Mouse (Mus musculus): Measurements from ENCODE around the gene Rnf144b. TPM values are rescaled to one million over a fixed set of nuclear protein-coding genes. Genes with fewer than 3 reads are reported as not detected.

Gene Rnf144b
- polyA plus RNA-seq, 1 experiment = 0.17 TPM

DNA sequence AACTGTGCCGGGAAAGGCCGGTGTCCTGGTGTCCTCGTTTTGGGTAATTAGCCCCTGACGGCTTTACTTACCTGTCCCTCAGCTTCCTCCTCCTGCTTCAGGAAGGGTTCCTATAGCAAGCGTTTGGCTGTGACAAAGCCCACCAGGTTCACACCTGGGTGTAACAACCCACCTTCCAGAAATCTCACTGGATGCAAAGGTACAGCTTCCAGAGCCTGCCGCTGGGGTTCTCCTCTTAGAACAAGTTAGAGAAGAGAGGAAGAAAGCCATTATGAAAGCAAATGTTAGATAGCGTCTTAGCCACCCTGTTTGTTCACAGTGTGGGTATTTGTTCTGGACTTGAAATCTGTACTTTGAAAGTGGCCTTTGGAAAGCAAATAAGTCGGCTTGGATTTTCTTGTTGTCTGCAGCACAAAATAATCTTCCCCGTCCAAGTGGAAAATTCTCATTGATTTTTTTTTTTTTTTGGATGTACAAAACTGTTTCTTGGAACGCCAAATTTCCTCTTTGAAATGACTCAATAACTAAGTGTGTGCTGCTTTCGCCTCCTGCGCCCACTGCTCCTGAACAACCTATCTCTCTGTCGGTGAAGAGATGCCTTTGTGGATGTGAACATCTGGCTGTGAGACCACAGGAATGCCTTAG, 124.8 kb downstream of the Rnf144b start:
- Histone ChIP-seq H3K27me3 (ENCODE audit: control insufficient read depth, insufficient read depth, insufficient read length) (no peaks in the 10 kb centered on the region), H3K36me3 (ENCODE audit: control insufficient read depth, insufficient read depth) (no peaks in the 10 kb centered on the region), H3K79me2 (ENCODE audit: control insufficient read depth, insufficient read depth) (no peaks in the 10 kb centered on the region), H3K4me3 (no peak overlapping the region), H3K4me2 (ENCODE audit: low read depth) (no peak overlapping the region), H3ac (ENCODE audit: control insufficient read depth, insufficient read length) (no peak overlapping the region)
- TF ChIP-seq TCF3 (IDR thresholded peaks at IDR 0.05; ENCODE audit: insufficient read length, low read depth) (no peak), TCF12 (IDR thresholded peaks at IDR 0.05; ENCODE audit: insufficient read depth, poor library complexity, severe bottlenecking) (no peak), MYOD1 (IDR thresholded peaks at IDR 0.05; ENCODE audit: control insufficient read depth in 1 of 3, insufficient read length in 2 of 3, low read depth in 2 of 3) (no peak), MYOG (IDR thresholded peaks at IDR 0.05; ENCODE audit: control insufficient read depth in 1 of 3, insufficient read depth in 1 of 3, insufficient read length in 2 of 3, low read depth in 2 of 3) (no peak)

DNA sequence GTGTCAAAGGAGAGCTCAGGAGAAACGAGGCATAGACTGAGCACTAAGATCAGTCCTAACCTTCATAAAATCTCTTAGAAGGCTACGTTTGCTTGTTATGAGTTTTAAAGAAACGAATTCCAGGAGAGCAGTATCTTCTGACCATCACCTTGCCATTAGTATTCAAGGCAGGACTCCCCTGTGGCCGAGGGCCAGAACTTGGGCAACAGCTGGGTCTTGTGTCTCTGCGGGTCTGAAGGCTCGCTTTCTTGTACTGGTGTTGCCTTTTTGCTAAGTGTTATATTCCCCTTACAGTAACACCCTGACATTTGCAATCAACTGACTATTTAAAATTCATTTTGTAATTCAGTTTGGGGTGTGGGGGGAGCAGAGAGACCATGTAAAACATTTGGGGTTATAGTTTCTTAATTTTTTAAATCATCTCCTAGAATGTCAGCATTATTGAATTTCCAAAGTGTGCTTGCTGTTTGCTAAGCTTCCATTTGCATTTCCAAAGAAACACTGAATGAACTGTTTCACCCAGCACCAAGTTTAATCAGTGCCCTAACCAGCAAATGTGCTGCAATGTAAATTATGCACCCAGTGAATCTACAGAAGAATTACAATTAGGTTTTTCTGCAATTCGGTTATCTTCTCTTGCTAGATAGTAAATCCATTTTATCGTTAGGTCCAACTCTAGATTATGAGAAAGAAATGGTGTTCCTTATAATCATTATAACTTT, 126.0 kb downstream of the Rnf144b start:
- no peaks in the 10 kb centered on the region for H3K79me2 ChIP-seq (ENCODE audit: control insufficient read depth, insufficient read depth)
- no peak overlapping the region for H3K4me2 ChIP-seq (ENCODE audit: low read depth)
- H3ac ChIP-seq (ENCODE audit: control insufficient read depth, insufficient read length) = no peak overlapping the region
- H3K27me3 ChIP-seq (ENCODE audit: control insufficient read depth, insufficient read depth, insufficient read length) = no peaks in the 10 kb centered on the region
- no peaks in the 10 kb centered on the region for H3K36me3 ChIP-seq (ENCODE audit: control insufficient read depth, insufficient read depth)
- TF ChIP-seq SRF (IDR thresholded peaks at IDR 0.05; ENCODE audit: control insufficient read depth, insufficient read length, low read depth) (no peak), MAX (IDR thresholded peaks at IDR 0.05; ENCODE audit: low read depth) (no peak), USF1 (IDR thresholded peaks at IDR 0.05; ENCODE audit: low read depth) (no peak), POLR2A (IDR thresholded peaks at IDR 0.05; ENCODE audit: insufficient read length, low read depth) (no peak), CEBPB (IDR thresholded peaks at IDR 0.05; ENCODE audit: insufficient read depth, poor library complexity, severe bottlenecking) (no peak)
- no peak overlapping the region for H3K4me3 ChIP-seq

DNA sequence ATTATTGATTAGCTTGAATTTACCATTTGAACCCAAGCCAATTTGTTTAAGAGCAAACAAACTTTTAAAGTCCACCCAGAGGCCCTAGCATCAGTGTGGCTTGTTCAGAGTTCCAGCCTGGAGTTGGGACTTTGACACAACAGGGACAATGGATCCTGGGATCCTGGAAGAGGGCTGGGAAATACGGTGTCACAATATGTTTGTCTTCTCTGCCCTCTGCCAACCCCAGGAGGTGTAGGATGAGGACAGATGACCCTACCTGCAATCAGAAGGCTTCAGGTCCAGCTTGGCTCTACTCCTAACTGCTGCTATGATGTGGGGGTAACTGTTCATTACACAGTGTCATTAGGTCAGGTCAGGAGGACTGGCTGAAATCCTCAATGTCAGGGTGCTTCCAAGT, 128.2 kb downstream of the Rnf144b start:
- TF ChIP-seq MYOD1 (IDR thresholded peaks at IDR 0.05; ENCODE audit: control insufficient read depth in 1 of 3, insufficient read length in 2 of 3, low read depth in 2 of 3) = no peak
- no peak for TF ChIP-seq REST (IDR thresholded peaks at IDR 0.05; ENCODE audit: insufficient read depth, insufficient read length)
- TF ChIP-seq POLR2A (IDR thresholded peaks at IDR 0.05; ENCODE audit: insufficient read length, low read depth) = no peak
- TF ChIP-seq E2F4 (IDR thresholded peaks at IDR 0.05; ENCODE audit: insufficient read depth) = no peak
- TF ChIP-seq USF1 (IDR thresholded peaks at IDR 0.05; ENCODE audit: low read depth) = no peak
- TF ChIP-seq CEBPB (IDR thresholded peaks at IDR 0.05; ENCODE audit: insufficient read depth, poor library complexity, severe bottlenecking) = no peak
- TF ChIP-seq MYOG (IDR thresholded peaks at IDR 0.05; ENCODE audit: control insufficient read depth in 1 of 3, insufficient read depth in 1 of 3, insufficient read length in 2 of 3, low read depth in 2 of 3) = no peak
- no peak for TF ChIP-seq POLR2AphosphoS2 (IDR thresholded peaks at IDR 0.05; ENCODE audit: insufficient read length, low read depth)
- no peak for TF ChIP-seq TCF3 (IDR thresholded peaks at IDR 0.05; ENCODE audit: insufficient read length, low read depth)
- no peak for TF ChIP-seq TCF12 (IDR thresholded peaks at IDR 0.05; ENCODE audit: insufficient read depth, poor library complexity, severe bottlenecking)
- no peak for TF ChIP-seq SRF (IDR thresholded peaks at IDR 0.05; ENCODE audit: control insufficient read depth, insufficient read length, low read depth)
- no peak for TF ChIP-seq MAX (IDR thresholded peaks at IDR 0.05; ENCODE audit: low read depth)
- Histone ChIP-seq H3K27me3 (ENCODE audit: control insufficient read depth, insufficient read depth, insufficient read length) (no peaks in the 10 kb centered on the region), H3K4me2 (ENCODE audit: low read depth) (no peak overlapping the region), H3ac (ENCODE audit: control insufficient read depth, insufficient read length) (no peak overlapping the region), H3K4me3 (no peak overlapping the region), H3K79me2 (ENCODE audit: control insufficient read depth, insufficient read depth) (no peaks in the 10 kb centered on the region), H3K36me3 (ENCODE audit: control insufficient read depth, insufficient read depth) (no peaks in the 10 kb centered on the region)

DNA sequence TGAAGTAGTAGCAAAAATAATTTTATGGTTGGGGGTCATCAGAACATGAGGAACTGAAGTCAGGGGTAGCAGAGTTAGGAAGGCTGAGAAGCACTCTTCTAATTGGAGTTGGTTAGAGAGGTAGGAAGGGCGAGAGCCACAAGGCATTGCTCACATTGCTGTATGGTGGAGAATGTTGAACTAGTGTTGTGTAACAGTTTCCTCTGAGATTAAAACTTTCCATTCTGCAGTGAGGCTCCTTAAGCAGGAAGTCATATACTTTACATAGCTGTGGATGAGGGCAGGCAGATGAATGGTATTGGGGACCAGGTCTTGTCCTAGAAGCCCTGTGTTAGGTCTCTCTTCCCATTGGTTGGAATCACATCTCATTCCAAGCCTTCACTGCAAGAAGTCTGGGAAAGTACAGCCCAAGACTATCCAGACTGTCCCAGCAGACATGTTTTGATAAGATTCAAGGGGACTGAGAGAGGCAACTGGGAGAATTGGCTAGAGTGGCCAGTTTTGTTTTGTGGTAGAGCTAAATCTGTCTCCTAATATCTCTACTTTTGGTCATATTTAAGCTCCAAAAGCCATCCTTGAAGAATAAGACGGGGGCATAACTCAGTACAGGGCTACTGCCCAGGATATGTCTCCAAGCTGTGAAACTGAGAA, 128.8 kb downstream of the Rnf144b start:
- Histone ChIP-seq H3ac (ENCODE audit: control insufficient read depth, insufficient read length) (no peak overlapping the region), H3K4me3 (no peak overlapping the region), H3K27me3 (ENCODE audit: control insufficient read depth, insufficient read depth, insufficient read length) (no peaks in the 10 kb centered on the region), H3K36me3 (ENCODE audit: control insufficient read depth, insufficient read depth) (no peaks in the 10 kb centered on the region), H3K79me2 (ENCODE audit: control insufficient read depth, insufficient read depth) (no peaks in the 10 kb centered on the region), H3K4me2 (ENCODE audit: low read depth) (no peak overlapping the region)
- TF ChIP-seq CEBPB (IDR thresholded peaks at IDR 0.05; ENCODE audit: insufficient read depth, poor library complexity, severe bottlenecking) = no peak
- no peak for TF ChIP-seq USF1 (IDR thresholded peaks at IDR 0.05; ENCODE audit: low read depth)
- TF ChIP-seq TCF12 (IDR thresholded peaks at IDR 0.05; ENCODE audit: insufficient read depth, poor library complexity, severe bottlenecking) = no peak
- TF ChIP-seq E2F4 (IDR thresholded peaks at IDR 0.05; ENCODE audit: insufficient read depth) = no peak
- no peak for TF ChIP-seq SRF (IDR thresholded peaks at IDR 0.05; ENCODE audit: control insufficient read depth, insufficient read length, low read depth)
- no peak for TF ChIP-seq MAX (IDR thresholded peaks at IDR 0.05; ENCODE audit: low read depth)
- no peak for TF ChIP-seq POLR2A (IDR thresholded peaks at IDR 0.05; ENCODE audit: insufficient read length, low read depth)
- no peak for TF ChIP-seq POLR2AphosphoS2 (IDR thresholded peaks at IDR 0.05; ENCODE audit: insufficient read length, low read depth)
- no peak for TF ChIP-seq TCF3 (IDR thresholded peaks at IDR 0.05; ENCODE audit: insufficient read length, low read depth)
- no peak for TF ChIP-seq REST (IDR thresholded peaks at IDR 0.05; ENCODE audit: insufficient read depth, insufficient read length)
- TF ChIP-seq MYOD1 (IDR thresholded peaks at IDR 0.05; ENCODE audit: control insufficient read depth in 1 of 3, insufficient read length in 2 of 3, low read depth in 2 of 3) = no peak
- TF ChIP-seq MYOG (IDR thresholded peaks at IDR 0.05; ENCODE audit: control insufficient read depth in 1 of 3, insufficient read depth in 1 of 3, insufficient read length in 2 of 3, low read depth in 2 of 3) = no peak
